Mouse (Mus musculus) embryo, embryonic 10.5 days (tissue): ENCODE results near the gene Pknox2.
A peak's percentile ranks its signal among the peaks of the same experiment; 100 is the strongest.

Experiments
- DNase-seq: peaks from one replicate; pipeline ENCODE4 v3.0.0-alpha.2; 2015; ENCODE audit warnings: low spot score

Pknox2 gene

DNA sequence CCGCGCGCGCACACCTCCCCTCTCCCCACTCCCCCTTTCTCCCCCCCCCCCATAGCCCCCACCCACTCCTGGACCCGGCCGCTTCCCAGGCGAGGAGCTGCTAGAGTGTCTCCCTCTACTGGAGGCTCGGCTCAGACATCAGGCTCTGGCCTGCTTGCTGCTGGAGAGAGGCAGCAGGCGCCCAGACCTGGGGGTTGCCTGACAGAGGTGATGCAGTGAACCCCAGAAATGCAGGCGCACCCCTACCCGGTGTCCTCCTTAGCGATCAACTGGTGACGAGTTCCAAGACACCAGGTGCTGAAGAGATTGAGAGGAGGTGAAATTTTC, at the start of gene Pknox2:
Pknox2 (minus strand) TSS at position 49 of the 327 bp plus-strand sequence.
- DNase-seq, result peak; percentile 91

DNA sequence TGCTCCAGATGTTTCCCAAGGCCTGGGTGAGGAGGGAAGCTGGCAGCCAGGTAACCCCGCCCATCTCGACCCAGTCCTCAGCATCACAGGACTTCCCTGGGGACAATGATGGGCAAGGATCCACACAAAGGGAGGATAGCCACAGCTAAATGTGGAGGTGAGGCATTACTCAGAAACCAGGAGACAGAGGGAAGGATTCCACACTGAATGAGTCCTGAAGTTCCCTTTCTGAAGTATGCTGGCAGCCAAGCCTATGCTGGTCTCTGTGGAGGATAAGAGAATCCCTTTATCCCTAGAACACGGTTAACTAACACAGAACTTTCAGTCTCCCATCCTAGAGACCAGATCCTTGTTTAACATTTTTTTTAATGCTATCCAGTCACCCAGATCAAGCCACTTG, 40.8 kb upstream of the Pknox2 start:
- DNase-seq, result no peak

DNA sequence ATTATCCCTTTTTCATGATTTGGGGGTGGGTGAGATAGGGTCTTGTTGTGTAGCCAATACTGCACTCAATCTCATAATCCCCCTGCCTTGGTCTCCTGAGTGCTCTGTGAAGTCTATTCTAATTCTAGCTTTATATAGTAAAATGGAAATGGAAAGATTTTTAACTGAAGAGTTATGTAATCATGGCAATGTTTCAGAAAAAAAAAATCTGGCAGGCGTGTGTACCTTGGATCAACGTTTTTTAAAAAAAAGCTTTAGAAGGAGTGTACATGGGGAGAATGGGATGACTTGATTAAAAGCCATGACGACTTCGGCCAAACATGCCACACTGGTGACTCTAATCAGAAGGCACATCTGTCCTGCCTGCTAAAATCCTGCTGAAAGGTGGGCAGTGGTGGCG, 40.2 kb upstream of the Pknox2 start:
- DNase-seq, result no peak

DNA sequence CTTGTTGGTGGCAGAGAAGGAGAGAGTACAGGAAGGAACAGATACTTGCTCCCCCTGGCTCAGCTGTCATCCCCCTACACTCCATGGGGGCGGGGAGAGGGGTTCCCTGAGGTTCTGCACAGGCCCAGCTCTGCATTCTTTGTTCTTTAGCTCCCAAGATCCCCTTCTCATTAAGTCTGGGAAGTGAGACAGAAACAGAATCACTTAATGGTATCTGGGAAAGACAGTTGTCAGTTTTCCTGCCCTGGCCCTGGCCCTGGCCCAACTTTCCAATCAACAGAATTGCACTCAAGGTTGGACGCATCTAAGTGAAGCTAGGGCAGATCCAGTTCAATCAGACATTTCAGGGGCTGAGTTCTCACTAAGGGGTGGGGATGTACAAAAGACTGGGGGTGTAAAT, 36.0 kb upstream of the Pknox2 start:
- DNase-seq, result no peak

DNA sequence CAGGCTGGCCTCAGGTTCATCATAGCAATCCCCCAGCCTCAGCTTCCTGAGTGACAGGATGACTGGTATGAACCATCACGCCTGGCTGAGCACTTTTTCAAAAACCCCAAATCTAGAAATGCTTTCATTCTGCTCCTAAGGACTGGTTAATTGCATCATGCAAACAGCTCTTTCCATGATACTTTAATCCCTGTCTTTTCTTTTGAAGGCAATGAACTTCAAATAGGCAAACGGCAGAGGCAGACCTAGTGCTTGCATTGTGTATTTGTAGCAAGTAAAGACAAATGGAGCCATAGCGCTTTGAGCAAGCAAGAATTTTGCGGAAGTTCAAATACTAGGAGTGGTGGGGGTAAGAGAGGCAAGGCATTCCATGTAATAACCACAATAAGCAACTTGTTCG, 34.4 kb upstream of the Pknox2 start:
- no peak for DNase-seq

DNA sequence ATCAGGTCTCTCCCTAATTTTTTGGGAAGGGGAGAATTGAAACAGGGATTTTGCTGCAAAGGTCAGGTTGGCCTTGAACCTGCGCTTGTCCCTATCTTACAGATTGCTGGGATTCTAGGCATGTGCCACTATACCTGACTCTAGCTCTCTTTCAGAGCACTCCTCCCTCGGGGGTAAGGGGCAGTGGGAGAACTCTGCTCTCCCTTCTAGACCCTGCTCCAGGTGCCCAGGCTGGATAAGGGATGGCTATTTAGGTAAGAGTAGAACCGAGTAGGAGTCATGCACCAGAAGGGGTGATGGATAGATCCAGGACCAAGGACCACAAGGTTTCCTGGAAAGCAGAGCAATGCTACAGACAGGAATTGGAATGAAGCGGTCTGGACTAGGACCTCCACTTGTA, 32.4 kb upstream of the Pknox2 start:
- DNase-seq, result no peak

DNA sequence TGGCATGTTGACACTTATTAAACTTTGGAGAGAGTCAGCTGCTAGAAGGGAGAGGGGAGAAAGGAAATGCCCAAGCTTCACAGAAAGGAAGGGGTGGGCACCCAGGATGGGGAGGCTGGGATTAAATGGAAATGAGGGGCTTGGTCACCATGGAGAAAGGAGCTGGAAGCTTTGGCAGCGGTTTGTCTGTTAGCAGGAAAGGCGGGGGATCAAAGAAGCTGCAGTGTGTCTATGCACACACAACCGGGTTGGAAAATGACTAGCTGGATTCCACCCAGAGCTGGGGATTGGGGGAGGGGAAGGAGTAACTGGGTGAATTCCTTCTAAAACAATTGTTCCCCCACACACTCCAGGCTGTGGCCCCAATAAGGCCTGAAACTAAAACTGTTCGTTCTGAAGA, 31.7 kb upstream of the Pknox2 start:
- peak; percentile 70 for DNase-seq

DNA sequence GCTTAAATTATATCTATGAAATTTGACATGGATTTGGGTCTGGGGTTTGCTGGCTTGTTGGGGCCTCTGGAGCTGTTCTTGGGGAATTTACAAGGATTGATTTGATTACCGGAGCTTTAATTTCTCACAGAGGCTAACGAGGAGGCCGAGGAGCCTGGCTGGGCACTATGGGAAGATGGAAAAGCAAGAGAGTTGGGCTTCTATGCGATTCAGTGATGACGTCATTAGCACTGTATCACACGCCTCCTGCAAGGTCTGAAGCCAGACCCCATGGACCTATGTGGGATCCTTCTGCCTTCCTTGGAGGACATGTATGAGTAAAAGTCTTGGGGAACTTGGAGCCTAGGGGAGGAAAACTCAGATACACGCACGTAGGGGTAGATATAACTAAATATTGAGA, 30.3 kb upstream of the Pknox2 start:
- peak; percentile 33 for DNase-seq

DNA sequence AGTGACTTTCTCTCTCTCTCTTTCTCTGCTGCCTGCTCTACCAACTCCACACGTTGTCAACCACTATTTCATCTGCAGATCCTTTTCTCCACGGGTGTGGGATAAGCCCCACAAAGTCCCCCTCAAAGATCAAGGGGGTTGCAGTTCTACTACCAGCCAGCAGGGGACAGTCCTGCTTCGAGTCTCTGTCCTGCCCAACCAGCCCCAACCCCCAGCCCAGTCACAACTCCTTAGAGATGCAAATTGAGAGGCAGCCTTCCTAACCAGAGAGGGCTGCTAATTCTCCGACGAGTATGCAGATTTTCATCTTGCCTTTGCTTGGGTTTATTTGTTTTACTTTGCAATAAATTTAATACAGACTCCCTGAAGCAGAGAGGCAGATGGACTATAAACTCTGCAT, 29.9 kb upstream of the Pknox2 start:
- peak; percentile 88 for DNase-seq

DNA sequence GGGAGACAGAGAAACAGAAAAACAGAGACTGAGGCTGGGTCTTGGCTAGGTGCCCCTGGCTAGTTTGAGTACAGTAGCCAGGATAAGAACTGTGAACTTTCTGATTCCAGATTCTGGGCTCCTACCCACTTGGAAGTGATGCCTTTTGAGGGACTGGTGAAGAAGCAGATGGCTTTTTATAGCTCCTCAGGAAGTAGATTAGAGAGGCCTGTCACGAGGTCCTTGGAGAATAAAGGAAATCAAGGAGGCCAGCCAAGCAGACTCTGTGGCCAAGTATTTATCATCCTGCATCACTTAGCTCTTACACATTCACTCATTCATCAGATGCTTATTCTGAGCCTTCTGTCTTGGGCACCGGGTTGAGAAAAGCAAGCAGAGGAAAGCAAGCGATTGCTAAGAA, 28.8 kb upstream of the Pknox2 start:
- no peak for DNase-seq

DNA sequence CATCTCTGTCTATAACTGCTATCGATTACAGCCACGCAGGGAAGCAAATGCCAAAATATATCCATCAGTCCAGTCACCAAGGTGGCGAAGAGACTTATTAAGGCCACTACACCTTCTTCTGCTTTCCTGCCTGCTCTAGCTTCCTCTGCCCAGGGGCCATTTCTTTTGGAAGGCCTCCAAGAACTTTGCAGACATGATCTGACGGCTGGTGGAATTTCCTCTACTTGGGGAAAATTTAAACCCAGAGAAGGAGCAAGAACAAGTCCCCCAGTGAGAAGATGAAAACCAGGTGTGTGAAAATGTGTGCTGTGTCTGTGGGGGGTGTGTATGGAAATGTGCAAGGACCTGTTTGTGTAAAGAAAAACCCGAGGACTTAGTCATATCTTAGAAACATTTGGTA, 26.2 kb upstream of the Pknox2 start:
- DNase-seq, result no peak

DNA sequence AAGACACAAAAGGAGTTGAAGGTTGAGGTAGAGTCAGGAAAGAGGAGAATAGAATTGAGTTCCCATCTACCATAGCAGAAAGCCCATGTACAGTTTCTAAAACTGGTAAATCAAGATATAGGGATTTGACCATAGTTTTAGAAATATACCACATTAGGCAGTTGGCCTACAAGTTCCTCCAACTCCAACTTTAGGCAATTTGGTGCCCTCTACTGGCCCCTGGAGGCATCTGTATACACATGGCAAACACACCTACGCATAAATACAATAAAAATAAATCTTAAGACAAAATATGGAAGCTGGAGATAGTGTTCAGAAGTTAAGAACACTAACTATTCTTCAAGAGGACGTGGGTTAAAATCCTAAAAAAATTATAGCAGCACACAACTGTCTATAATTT, 19.7 kb upstream of the Pknox2 start:
- peak; percentile 68 for DNase-seq

DNA sequence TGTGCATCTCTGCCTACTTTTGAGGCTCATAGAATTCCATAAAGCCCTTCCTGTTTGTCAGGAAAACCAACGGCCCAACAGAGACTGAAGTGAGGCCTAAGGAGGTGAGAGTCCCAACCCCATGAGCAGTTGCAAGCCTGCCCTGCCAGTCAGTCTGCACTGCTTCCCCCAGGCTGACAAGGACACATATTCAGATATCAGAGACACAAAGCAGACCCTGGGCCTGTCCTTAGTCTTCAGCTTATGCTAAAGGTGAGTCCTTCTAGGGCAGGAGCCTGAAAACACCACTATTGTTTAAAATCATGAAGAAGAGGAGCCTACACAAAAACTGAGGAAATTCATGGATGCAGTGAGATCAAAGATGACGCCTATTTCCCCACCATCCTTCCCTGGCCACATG, 13.5 kb upstream of the Pknox2 start:
- DNase-seq, result no peak

DNA sequence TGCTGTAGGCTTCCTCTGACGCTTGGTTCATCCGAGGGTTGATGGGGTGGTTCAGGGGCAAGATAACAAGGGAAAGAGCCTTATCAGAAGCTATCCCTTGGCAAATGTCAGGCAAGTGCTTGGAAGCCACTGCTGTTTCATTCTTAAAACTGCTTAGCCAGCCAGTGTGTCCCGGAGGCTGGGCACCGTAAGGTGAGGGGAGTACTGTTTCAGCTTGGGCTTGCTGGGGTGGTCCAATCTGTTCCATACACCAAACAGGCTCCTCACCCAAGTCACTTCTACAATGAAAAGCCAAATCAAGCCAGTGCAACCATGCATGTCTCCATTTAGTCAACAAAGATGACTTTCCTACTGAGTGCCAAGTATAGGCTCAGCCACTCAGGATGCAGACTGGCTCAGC, 679 bp upstream of the Pknox2 start:
- DNase-seq, result no peak

DNA sequence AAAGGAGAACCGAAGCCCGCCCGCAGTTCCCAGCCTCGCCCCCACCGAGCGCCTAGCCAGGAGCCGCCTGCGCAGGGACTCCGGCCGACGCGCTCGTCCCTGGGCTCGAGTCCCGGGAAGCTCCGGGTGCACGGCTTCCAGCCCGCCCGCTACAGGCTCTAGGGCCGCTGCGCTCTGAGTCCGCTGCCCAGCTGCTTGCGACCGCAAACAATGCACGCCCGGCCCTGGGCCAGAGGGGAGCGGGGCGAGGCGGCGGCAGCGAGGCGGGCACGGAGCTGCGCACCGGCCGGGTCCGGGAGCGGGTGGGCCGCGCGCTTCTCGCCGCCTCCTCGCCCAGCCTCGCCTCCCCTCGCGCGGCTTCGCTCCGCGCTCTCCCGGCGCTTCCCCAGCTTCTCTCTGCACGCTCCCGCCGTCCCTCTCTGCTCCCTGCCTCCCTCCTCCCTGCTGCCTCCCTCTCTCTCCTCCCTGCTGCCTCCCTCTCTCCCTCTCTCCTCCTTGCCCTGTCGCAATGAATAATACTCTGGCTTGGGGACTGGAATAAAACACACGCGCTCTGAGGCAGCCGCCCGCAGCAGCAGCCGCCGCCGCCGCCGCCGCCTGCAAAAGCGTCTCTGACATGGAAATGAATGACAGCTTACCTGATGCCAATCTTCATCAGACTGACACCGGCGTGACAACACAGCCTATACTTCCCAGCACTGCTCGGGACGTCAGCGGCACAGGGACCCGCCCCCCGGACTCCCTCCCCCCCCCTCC, 426 bp downstream of the Pknox2 start:
- peak; percentile 47 for DNase-seq

DNA sequence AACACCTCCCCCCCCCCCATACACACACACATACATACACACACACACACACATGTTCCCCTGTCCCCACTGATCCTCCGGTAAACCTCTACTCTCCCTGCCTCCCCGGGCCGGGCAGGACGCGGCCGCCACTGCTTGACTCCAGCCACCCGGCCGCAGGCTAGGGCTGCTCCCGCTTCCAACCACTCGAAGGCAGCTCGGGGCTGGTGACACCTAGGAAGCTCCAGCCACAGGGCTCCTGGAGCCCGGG, 929 bp downstream of the Pknox2 start:
- DNase-seq, result peak; percentile 64

DNA sequence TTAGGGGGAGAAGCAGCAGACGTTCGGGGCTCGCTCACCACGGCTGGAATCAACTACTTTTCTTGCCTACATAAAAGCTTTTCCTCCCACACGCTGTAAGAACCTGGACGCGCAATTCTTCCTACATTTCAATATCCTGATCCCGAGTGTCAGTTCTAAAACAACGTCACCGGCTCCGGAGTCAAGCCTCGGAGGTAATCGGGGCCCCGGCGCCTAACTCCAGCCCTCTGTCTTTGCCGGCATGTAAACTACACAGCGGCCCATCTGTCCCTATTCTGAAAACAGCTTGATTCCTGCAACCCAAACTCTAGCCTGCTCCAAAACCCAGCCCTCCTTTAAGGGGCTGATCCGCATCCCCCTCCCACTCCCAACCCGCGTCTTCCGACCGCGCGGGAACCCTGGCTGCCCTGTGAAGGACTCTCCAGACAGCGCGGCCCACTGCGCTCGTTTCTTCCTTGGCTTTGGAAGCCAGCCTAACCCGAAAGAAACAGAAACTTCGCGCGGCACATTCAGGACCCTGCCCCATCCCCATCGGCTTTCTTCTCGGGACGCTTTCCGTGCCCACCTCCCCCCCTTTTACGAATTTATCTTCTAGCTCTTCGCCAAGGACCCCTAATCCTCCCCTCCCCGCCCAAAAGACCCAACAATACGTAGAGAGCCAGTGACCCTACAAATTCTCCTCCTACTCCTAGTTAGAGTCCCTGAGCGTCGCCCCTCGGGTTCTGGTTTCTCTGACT, 1.4 kb downstream of the Pknox2 start:
- DNase-seq, result peak; percentile 71

DNA sequence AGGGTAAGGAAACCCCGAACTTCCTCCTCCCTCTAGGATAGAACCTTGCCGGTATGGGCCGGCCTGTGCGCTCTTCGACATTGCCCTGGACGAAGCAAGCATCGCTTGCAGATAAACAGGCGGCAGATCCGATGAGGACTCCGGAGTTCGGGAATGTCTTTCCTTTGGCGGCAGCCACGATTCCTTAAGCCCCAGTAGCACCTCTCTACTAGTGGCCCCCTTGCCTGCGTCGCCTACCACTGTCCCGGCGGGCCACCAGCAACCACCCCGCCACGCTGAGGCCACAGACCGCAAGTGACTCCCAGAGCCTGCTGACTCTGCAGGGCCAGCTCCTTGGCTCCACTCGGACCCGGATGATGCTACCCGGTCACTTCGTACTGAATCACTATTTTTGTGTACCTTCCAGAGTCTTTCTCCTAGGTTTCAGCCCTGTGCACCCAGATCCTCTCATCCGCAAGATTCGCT, 2.0 kb downstream of the Pknox2 start:
- peak; percentile 59 for DNase-seq

DNA sequence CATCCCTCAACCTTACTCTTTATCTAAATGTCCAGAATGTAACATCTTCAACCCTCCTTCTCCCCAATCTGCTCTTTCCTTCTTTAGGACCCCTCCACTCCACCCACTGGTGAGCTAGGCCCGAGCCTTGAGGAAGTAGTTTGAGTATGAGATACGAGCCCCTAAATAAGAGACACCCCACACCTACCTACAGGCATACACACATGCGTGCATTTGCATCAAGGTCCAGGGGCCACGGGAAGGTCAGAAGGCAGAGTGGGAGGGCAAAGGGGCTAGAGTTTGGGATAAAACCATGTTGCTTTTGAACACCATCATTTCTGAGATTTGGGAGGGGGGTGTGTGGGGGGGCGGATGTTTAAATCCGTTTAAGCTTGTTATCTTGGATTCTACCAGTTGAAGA, 2.5 kb downstream of the Pknox2 start:
- DNase-seq, result no peak

DNA sequence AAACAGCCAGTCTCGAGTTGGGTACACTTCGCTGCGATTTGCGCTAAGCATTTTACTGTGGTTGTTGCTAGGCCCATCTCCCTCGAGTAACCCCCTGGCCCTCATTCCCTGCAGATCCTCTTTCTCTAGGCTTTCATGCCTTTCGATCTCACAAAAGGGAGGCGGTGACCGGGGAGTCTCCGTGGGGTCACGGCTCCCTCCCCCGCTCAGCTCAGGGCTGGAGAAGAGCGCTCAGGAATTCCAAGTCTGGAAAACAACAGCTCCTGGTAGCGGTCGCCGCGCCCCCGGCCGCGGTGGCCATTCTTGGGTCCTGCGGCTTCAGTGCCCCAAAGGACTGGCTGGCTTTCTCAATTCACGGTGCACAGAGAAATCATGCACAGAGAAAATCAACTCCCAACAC, 3.0 kb downstream of the Pknox2 start:
- peak; percentile 90 for DNase-seq

DNA sequence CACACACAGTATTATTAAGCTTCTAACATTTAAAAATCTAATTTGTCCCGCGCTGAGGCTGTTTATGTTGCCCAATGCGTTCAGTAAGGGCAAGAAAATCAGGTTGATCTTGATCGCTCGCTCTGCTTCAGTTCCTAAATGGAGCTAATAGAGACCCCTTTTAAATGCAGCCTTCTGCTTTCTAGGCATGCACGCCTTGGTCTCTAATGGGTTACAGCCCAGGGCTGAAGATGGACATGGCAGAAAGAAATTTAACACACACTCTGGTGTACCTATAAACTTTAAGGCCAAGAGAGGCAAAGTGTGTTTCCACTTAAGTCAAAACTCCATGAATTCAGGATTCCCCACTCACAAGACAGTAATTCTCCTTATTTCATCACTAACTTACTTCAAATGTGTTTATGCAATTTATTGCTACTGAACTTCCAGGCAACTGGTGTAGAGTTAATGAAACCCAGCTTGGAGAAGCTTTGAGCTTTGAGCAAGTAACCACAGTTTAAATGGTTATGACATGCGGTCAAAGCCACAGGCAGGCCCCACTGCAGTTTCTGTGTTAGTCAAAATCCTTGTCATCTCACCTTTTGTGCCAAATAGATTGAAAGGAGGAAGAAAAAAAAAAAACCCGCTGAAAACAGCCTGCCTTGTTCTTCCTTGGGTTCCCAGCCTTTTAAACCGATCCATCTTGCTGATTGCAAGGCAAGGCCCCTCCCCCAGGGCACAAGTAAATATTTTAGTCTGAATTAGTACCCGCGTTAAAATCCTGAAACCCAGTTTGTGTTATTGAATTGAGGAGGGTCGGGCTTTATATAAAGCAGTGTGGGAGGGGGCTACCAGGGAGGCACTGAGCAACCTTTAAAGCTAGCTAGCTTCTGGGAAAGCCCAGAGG, 3.9 kb downstream of the Pknox2 start:
- peak; percentile 80 for DNase-seq

DNA sequence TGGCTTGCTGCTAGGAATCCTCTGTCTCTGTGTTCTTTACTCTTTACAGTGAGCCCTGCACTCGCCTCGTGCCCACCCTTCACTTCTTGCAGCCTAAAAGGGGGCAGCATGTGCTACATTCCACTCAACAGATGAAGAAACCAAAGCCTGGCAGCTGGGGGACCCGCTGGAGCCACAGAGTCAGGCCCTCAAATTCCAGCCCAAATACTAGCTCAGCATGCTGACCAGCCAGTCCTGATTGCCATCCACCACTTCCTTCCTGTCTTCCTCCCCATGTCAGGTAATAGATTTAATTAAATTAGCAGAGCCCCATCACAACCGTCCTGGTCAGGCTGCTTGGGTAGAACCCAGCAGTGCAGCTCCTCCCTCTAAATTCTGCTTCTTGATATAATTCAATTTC, 5.1 kb downstream of the Pknox2 start:
- no peak for DNase-seq
